Mouse (Mus musculus): ENCODE results near the gene Syngr2. TPM values are rescaled to one million over a fixed set of nuclear protein-coding genes. Genes with fewer than 3 reads are reported as not detected.
A peak's percentile ranks its signal among the peaks of the same experiment; 100 is the strongest.

Syngr2 gene
- polyA plus RNA-seq, 1 experiment from 2014 or later: 173 TPM

DNA sequence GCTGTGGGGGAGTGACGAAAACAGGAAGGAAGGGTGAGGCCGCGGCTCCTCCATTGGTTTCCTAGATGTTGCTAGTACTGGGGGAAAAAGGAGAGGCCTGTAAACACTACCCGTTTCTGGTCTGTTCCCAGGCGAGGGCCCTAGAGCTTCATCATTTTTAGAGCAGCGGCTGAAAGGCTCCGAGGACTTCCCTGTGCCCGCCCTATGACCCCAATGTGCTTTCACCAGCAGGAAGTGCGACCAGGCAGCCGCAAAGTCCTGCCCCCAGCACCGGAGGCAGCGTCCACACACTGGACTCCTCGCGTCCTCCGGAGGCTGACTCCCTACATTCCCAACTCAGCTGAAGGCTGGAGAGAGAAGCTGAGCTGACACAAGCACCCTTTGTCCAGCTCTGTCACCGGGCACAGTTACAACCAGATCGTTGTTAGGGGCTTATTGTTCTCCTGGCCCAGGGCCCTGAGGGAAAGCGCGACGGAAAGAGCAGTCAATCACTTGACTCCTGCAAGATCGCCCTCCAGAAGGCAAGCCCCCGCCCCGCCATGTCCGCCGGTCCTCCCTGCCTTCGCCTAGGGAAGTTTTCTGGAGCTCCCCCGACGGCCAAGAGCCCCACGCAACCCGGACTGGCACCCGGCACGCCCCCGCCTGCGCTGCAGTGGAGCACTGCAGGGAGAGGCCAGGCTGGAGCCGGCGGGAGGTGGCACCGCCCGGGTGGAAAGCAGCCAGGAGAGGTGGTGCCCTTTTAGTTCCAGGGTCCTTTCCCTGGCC, 29.9 kb upstream of the Syngr2 start:
- no peaks in the 10 kb centered on the region for H3K9me3 ChIP-seq (ENCODE audit: control insufficient read depth, low read length)

DNA sequence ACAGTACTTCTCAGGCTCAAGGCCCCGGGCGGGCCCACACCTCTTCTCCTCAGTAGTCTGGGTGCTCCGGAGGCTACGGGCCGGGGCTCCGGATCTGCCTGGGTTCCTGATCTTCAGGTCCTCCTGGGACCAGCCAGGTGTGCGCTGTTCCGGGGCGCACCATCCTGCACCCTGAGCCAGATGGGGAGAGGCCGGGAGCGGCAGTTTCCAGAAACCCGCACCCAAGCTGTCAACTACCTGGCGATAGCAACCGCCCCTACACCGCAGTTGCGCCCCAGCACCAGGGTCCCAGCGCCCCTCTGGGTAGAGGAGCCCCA, 29.3 kb upstream of the Syngr2 start:
- no peaks in the 10 kb centered on the region for H3K9me3 ChIP-seq (ENCODE audit: control insufficient read depth, low read length)
- H3K4me3 ChIP-seq (ENCODE audit: low read length): peak overlapping the region; percentile 64
- peak overlapping the region; percentile 92 for H3K27ac ChIP-seq (ENCODE audit: low read length)
- WGBS: 1% methylated on average over 17 of the region's 17 CpGs
- H3K9ac ChIP-seq (ENCODE audit: low read depth, low read length): peak overlapping the region; percentile 77
- H3K4me1 ChIP-seq (ENCODE audit: control insufficient read depth, insufficient read depth, low read length): peaks cover 42% of the 10 kb centered on the region
- H3K27me3 ChIP-seq (replicated peaks; ENCODE audit: control insufficient read depth, insufficient read depth, low read length): no peaks in the 10 kb centered on the region
- H3K36me3 ChIP-seq (ENCODE audit: control insufficient read depth, insufficient read depth, low read length): peaks cover 3% of the 10 kb centered on the region; the same call in 1 of the 2 replicates
- peak overlapping the region; percentile 91 for H3K4me2 ChIP-seq (ENCODE audit: low read depth, low read length)
- peak; percentile 36 for ATAC-seq

More for the DNA sequence above, 29.9 kb upstream of the Syngr2 start:
- peak; percentile 41 for ATAC-seq
- Histone ChIP-seq H3K4me2 (ENCODE audit: low read depth, low read length) (peak overlapping the region; percentile 91), H3K36me3 (ENCODE audit: control insufficient read depth, insufficient read depth, low read length) (peaks cover 3% of the 10 kb centered on the region; the same call in 1 of the 2 replicates), H3K27me3 (replicated peaks; ENCODE audit: control insufficient read depth, insufficient read depth, low read length) (no peaks in the 10 kb centered on the region), H3K4me3 (ENCODE audit: low read length) (peak overlapping the region; percentile 64), H3K4me1 (ENCODE audit: control insufficient read depth, insufficient read depth, low read length) (peaks cover 42% of the 10 kb centered on the region), H3K9ac (ENCODE audit: low read depth, low read length) (peak overlapping the region; percentile 77), H3K27ac (ENCODE audit: low read length) (peak overlapping the region; percentile 92)
- WGBS: 4% methylated on average over 38 of the region's 38 CpGs

DNA sequence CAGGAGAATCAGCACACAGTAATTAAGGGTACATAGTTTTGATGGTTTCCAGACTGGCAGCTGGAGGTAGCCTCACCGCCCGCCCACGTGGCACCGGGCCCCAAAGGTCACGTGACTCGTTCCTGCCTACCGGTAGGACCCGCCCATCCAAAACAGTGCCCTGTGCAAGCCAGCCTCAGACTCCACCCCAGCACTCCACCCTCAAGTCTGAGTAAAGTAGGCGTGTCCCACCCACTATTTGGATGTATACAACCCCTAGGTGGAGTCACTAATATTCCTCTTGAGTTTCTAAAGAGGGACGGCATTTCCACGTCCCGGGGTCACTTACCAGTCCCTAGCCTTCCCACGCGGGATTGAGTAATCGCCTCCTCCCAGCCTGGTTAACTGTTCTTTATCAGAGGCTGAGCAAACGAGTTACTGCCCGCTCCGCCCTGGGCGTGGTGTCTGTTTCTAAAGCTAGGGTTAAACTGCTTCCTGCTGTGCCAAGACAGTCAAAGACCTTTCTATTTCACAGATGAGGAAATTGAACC, 28.8 kb upstream of the Syngr2 start:
- Histone ChIP-seq H3K36me3 (ENCODE audit: control insufficient read depth, insufficient read depth, low read length) (peaks cover 3% of the 10 kb centered on the region; the same call in 1 of the 2 replicates), H3K27ac (ENCODE audit: low read length) (peak overlapping the region; percentile 92), H3K9ac (ENCODE audit: low read depth, low read length) (peak overlapping the region; percentile 77), H3K4me1 (ENCODE audit: control insufficient read depth, insufficient read depth, low read length) (peaks cover 42% of the 10 kb centered on the region), H3K9me3 (ENCODE audit: control insufficient read depth, low read length) (no peaks in the 10 kb centered on the region), H3K4me3 (ENCODE audit: low read length) (peak overlapping the region; percentile 64), H3K27me3 (replicated peaks; ENCODE audit: control insufficient read depth, insufficient read depth, low read length) (no peaks in the 10 kb centered on the region), H3K4me2 (ENCODE audit: low read depth, low read length) (peak overlapping the region; percentile 91)
- WGBS: 1% methylated on average over 19 of the region's 19 CpGs
- ATAC-seq: peak; percentile 85

- WGBS: 23% methylated on average over 18 of the region's 18 CpGs
- peak overlapping the region; percentile 91 for H3K4me2 ChIP-seq (ENCODE audit: low read depth, low read length)
- no peaks in the 10 kb centered on the region for H3K27me3 ChIP-seq (replicated peaks; ENCODE audit: control insufficient read depth, insufficient read depth, low read length)
- no peak for ATAC-seq
- H3K9ac ChIP-seq (ENCODE audit: low read depth, low read length): peak overlapping the region; percentile 77
- H3K27ac ChIP-seq (ENCODE audit: low read length): peak overlapping the region; percentile 92
- peak overlapping the region; percentile 64 for H3K4me3 ChIP-seq (ENCODE audit: low read length)
- H3K36me3 ChIP-seq (ENCODE audit: control insufficient read depth, insufficient read depth, low read length): peaks cover 3% of the 10 kb centered on the region; the same call in 1 of the 2 replicates
- peaks cover 42% of the 10 kb centered on the region for H3K4me1 ChIP-seq (ENCODE audit: control insufficient read depth, insufficient read depth, low read length)
- H3K9me3 ChIP-seq (ENCODE audit: control insufficient read depth, low read length): no peaks in the 10 kb centered on the region
These were observed 28.2 kb upstream of the Syngr2 start for GRCm38 (mm10) chr11:117781199-117781821.

DNA sequence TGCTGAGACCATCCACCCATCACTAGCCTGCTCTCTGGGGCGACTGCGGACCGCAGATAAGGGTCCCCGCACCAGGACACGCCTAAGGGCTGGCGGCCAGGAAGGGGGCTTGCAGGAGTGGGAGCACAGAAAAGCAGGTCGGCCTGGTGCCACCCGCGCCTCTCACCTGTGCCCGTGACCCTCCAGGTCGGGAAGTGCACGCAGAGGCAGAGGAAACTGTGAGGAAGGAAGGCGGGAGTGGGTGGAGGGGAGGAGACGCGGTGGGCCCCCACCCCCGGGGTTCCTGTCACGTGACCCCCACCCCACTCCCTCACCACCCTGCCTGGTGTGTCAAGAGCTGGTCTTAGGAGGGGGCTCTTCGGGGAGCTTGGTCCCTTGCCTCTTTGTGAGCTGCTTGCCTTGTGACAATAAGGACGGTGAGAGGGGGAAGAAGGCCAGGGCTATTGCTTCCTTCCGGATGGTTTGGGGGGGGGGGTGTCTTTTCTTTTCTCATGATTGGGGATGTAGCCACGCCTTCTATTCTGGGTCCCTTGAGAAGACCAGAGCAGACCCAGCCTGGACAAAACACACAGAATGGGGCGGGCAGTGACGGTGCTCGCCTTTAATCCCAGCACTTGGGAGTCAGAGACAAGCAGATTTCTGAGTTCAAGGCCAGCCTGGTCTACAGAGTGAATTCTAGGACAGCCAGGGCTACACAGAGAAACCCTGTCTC, 27.3 kb upstream of the Syngr2 start, which contains the start of the genes Tmc8 and Tmc6:
Tmc8 (plus strand) TSS at position 84 of the 712 bp plus-strand sequence.
Tmc6 (minus strand) TSS at position 206 of the 712 bp plus-strand sequence.
- Histone ChIP-seq H3K36me3 (ENCODE audit: control insufficient read depth, insufficient read depth, low read length) (peaks cover 3% of the 10 kb centered on the region; the same call in 1 of the 2 replicates), H3K4me3 (ENCODE audit: low read length) (peak within 1 kb of the TSS; percentile 64), H3K9ac (ENCODE audit: low read depth, low read length) (peak within 1 kb of the TSS; percentile 77), H3K9me3 (ENCODE audit: control insufficient read depth, low read length) (no peaks in the 10 kb centered on the region), H3K4me1 (ENCODE audit: control insufficient read depth, insufficient read depth, low read length) (peaks cover 42% of the 10 kb centered on the region), H3K27me3 (replicated peaks; ENCODE audit: control insufficient read depth, insufficient read depth, low read length) (no peaks in the 10 kb centered on the region), H3K4me2 (ENCODE audit: low read depth, low read length) (peak within 1 kb of the TSS; percentile 91), H3K27ac (ENCODE audit: low read length) (peak within 1 kb of the TSS; percentile 92)
- ATAC-seq: no peak
- 60% methylated on average over 24 of the region's 24 CpGs for WGBS

GRCm38 (mm10) chr11:117782705-117783034, 26.8 kb upstream of the Syngr2 start:
- ATAC-seq: no peak
- peaks cover 42% of the 10 kb centered on the region for H3K4me1 ChIP-seq (ENCODE audit: control insufficient read depth, insufficient read depth, low read length)
- no peaks in the 10 kb centered on the region; the same call in 1 of the 2 replicates for H3K36me3 ChIP-seq (ENCODE audit: control insufficient read depth, insufficient read depth, low read length)
- peak overlapping the region; percentile 68 for H3K9ac ChIP-seq (ENCODE audit: low read depth, low read length)
- peak overlapping the region; percentile 56 for H3K4me2 ChIP-seq (ENCODE audit: low read depth, low read length)
- H3K9me3 ChIP-seq (ENCODE audit: control insufficient read depth, low read length): no peaks in the 10 kb centered on the region
- WGBS: 62% methylated on average over 9 of the region's 9 CpGs
- H3K27me3 ChIP-seq (replicated peaks; ENCODE audit: control insufficient read depth, insufficient read depth, low read length): no peaks in the 10 kb centered on the region
- peak overlapping the region; percentile 38 for H3K4me3 ChIP-seq (ENCODE audit: low read length)
- peak overlapping the region; percentile 4 for H3K27ac ChIP-seq (ENCODE audit: low read length)

- 12% methylated on average over 31 of the region's 31 CpGs for WGBS
- Histone ChIP-seq H3K4me2 (ENCODE audit: low read depth, low read length) (peak overlapping the region; percentile 56), H3K4me1 (ENCODE audit: control insufficient read depth, insufficient read depth, low read length) (peaks cover 42% of the 10 kb centered on the region), H3K27me3 (replicated peaks; ENCODE audit: control insufficient read depth, insufficient read depth, low read length) (no peaks in the 10 kb centered on the region), H3K9ac (ENCODE audit: low read depth, low read length) (peak overlapping the region; percentile 68), H3K4me3 (ENCODE audit: low read length) (peak overlapping the region; percentile 38), H3K27ac (ENCODE audit: low read length) (peak overlapping the region; percentile 4), H3K9me3 (ENCODE audit: control insufficient read depth, low read length) (no peaks in the 10 kb centered on the region), H3K36me3 (ENCODE audit: control insufficient read depth, insufficient read depth, low read length) (no peaks in the 10 kb centered on the region; the same call in 1 of the 2 replicates)
- no peak for ATAC-seq
These were observed 26.4 kb upstream of the Syngr2 start for GRCm38 (mm10) chr11:117783089-117783488.

DNA sequence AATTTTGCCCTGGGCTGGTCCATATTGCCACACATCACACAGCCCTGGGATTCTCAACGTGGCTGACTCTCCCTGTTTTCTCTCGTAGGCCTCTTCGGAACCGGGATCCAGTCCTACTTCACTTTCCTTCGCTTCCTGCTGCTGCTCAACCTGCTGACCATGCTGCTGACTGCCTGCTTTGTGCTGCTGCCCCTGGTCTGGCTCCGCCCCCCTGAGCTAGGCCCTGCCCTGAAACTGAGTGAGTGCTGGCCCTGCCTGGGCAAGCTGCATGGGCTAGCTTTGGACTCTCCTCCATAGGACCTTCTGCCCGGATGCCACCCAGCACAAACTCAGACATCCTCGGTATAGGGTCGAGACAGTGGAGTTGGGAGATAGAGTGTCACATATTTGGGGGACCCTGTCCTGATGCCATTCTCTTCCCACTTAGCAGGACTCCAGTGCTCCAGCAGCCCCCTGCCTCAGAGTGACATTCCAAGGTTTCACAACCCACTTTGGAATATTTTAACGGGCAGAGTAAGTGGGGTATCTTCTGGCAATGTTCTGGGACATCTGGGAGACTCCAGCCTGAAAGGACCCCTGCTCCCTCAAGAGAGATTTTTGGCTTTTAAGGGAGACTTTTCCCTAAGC, 25.7 kb upstream of the Syngr2 start:
- H3K4me2 ChIP-seq (ENCODE audit: low read depth, low read length): peak overlapping the region; percentile 56
- no peak overlapping the region for H3K27ac ChIP-seq (ENCODE audit: low read length)
- no peak for ATAC-seq
- H3K4me1 ChIP-seq (ENCODE audit: control insufficient read depth, insufficient read depth, low read length): peaks cover 38% of the 10 kb centered on the region
- H3K36me3 ChIP-seq (ENCODE audit: control insufficient read depth, insufficient read depth, low read length): no peaks in the 10 kb centered on the region
- no peaks in the 10 kb centered on the region for H3K9me3 ChIP-seq (ENCODE audit: control insufficient read depth, low read length)
- peak overlapping the region; percentile 38 for H3K4me3 ChIP-seq (ENCODE audit: low read length)
- H3K27me3 ChIP-seq (replicated peaks; ENCODE audit: control insufficient read depth, insufficient read depth, low read length): no peaks in the 10 kb centered on the region
- peak overlapping the region; percentile 68 for H3K9ac ChIP-seq (ENCODE audit: low read depth, low read length)
- 54% methylated on average over 10 of the region's 10 CpGs for WGBS

All from intestine, embryonic 16.5 days (tissue).